Mouse (Mus musculus) ovary, postnatal 36 days (tissue): ENCODE data around the gene Eva1b.
"Not testable (repeated sequence)": the region's sequence is repeated elsewhere in the genome, so short reads cannot be mapped to it uniquely, and the experiment has no call there.

Experiments
- DNase-seq: peaks from one replicate; pipeline ENCODE4 v3.0.0; 2022; ENCODE audit warnings: low spot score, mixed read lengths

Eva1b gene

DNA sequence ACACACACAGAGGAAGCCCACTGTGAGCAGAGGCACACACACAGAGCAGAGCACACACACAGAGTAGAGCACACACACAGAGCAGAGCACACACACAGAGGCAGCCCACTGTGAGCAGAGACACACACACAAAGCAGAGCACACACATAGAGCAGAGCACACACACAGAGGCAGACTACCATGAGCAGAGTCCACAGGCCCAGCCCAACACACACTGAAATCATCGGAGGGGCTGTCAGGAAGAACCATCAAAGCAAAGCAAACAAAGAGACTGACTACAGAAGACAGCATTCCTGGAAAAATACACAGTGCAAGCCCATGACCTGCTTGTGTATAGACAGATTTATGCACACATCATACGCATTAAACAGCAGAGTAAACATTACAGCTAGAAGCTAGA, 8.3 kb downstream of the Eva1b start:
- no peak for DNase-seq

GRCm38 (mm10) chr4:126156617-126157016, 9.1 kb downstream of the Eva1b start:
- peak; percentile 9 for DNase-seq

- DNase-seq: peak; percentile 11
Observed at GRCm38 (mm10) chr4:126157562-126157961, 10.0 kb downstream of the Eva1b start.

DNA sequence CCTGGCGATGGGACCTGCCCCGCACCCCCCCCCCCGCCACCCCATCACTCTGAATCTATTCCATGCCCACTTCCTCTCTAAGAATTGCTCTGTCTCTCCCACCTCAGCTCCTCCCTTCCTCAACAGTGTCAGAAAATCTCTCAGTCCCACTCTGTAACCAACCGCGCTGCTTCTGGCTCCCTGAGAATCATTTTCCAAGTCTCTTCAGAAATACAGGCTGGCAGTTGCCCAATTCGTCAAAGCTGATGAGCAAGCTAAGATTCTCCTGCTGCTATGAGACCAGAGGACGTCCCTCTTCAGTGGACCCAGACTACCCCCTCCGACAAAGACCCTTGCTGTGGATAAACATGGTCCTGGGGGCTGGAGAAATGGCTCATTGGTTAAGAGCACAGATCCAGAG, 11.9 kb downstream of the Eva1b start:
- DNase-seq: peak; percentile 3

DNA sequence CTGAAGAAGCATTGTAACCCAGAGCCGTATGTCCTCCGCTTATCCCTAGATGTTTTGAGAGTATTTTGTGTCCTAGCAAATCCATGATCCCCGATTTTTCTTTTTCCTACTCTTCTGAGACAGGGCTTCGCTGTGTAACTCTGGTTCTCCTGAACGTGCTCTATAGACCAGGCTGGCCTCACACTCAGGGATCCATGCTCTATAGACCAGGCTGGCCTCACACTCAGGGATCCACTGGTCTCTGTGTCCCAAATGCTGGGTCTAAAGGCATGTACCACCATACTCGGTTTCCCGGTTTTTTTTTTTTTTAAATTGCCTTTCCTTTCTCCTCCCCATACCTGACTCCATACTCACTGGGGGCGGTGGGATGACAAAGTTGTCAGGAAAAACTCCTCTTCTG, 13.4 kb downstream of the Eva1b start:
- no peak for DNase-seq

GRCm38 (mm10) chr4:126161456-126161855, 13.9 kb downstream of the Eva1b start:
- DNase-seq: no peak

DNA sequence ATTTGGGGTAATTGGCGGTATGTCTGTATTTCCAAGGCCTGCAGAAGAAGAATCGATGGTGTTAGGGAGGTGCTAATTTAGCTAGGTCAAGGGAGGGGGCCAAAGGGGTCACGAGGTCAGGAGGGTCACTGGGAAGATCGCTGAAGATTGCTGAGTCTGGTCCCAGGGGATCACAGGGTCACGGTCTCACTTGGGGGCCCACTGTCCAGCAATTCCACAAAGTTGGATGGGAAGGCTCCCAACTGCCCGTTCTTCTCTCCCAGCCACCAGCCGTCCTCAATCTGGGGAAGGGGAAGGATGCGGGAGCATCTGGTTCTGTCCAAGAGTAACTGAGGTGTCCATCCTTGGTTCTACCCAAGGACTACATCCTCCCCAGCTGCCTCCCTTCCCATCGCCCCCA, 14.4 kb downstream of the Eva1b start:
- no peak for DNase-seq

DNA sequence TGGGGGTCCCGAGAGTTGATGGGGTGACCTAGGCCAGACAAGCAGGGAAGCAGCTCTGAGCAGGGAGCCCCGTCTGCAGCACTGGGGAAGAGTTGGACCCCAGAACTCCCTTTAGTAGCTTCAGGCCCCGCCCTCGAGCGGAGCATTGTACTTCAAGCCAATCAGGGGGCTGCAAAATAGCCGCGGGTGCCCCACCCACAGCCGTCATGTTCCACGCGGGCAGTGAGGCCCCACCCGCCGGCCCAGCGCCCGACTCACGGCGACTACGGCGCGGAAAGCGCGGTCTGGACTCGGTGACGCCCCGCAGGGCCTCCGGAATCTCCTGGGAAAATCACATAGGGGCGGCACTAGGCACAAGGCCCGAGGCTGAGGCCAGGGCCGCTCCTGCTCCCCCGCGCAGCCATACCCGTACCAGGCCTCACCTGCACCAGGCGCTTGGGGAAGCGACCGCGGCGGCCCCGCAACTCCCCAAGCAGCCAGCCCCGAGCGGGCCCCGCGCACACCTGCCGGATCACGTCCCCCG, 15.1 kb downstream of the Eva1b start:
- peak; percentile 90 for DNase-seq

GRCm38 (mm10) chr4:126163067-126163659, 15.6 kb downstream of the Eva1b start, which contains the start of gene Sh3d21:
TSS of gene Sh3d21 (minus strand) at chr4:126163491.
- no peak for DNase-seq

- no peak for DNase-seq
Observed at GRCm38 (mm10) chr4:126163685-126164084, 16.1 kb downstream of the Eva1b start.

GRCm38 (mm10) chr4:126165092-126165491, 17.5 kb downstream of the Eva1b start:
- not testable (repeated sequence) for DNase-seq

DNA sequence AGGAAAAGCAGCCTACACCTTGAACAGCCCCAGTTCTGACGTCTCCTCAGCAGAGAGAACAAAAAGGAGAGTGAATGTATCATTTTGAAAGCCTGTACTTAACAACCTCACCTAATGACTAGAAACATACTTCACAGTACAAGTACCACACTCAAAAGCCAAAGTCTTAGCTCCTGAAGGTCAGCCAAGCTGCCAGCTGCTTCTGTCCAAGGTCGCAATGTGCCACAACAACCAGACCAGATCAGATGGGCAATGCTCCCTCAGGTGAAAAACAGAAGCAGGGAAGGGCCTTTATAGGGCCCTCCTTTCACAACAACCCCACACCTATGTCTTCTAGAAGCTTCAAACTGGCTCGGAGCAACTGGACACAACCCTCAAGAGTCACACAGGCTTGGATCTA, 18.5 kb downstream of the Eva1b start:
- peak; percentile 33 for DNase-seq

- DNase-seq: no peak
Observed at GRCm38 (mm10) chr4:126168851-126169250, 21.3 kb downstream of the Eva1b start.

GRCm38 (mm10) chr4:126170737-126171136, 23.2 kb downstream of the Eva1b start:
- DNase-seq: not testable (repeated sequence)

DNA sequence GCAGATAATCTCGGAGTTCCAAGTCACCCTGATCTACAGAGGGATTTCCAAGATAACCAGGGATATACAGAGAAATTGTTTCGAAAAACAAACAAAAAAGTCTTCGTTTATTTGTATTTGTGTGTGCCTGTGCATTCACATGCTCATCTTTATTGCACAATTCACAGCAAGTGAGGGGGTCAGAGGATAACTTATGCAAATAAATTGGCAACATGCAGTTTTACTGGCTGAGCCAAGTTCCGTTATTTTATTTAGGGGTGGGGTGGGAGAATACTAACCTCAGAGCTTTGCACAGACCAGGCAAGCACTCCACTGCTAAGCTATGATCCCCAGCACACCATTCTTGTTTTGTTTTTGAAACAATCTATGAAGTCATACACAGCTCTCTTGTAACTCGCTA, 26.3 kb downstream of the Eva1b start:
- DNase-seq: no peak

DNA sequence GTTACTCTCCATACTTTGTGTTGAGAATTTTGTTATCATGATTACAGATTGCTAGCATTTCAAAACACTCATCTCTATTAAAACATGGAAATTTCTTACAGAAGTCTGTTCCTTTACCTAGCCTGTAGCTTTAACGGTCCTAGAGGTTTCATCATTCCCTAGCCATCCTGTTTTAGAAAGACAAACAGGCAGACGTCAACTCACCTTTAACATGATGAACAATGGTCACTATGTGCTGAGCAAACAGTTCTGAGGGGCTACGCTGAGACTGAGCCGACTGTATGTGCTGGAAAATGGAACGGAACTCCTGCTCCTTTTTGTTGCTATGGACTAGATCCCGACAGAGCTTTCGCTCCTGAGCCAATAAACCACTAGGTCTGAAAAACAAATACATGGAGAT, 28.4 kb downstream of the Eva1b start:
- not testable (repeated sequence) for DNase-seq

GRCm38 (mm10) chr4:126181170-126181957, 33.8 kb downstream of the Eva1b start:
- DNase-seq: no peak

- no peak for DNase-seq
Observed at GRCm38 (mm10) chr4:126183034-126183433, 35.5 kb downstream of the Eva1b start.

DNA sequence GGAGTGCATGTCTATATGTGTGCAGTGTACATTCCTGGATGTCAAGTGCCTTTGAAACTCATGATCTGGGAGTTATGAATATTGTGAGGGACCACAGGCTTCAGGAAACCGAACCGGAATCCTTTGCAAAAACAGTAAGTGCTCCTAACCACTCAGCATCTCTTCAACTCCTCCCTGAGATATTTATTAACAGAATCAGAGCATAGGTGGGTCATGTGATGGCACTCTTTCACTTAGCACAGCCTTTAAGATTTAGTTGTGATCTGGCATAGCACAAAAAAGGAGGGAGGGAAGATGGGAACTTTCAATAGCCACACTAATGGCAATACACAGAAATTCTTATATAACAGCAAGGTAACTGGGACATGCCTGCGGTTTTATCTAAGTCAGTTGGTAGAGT, 39.6 kb downstream of the Eva1b start:
- DNase-seq: no peak

DNA sequence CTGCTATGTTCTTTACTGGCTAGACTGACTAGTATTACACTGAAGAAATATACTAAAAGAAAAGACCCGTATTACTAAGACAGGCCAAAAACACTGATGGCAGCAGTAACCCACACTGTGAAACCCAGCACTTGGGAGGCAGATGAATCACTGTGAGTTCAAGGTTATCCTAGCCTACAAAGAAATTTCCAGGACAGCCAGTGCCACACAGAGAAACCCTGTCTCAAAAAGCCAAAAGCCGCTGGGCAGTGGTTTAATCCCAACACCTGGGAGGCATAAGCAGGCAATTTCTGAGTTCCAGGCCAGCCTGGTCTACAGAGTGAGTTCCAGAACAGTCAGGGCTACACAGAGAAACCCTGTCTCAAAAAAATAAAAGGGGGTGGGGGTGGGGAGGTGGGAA, 43.1 kb downstream of the Eva1b start:
- no peak for DNase-seq

DNA sequence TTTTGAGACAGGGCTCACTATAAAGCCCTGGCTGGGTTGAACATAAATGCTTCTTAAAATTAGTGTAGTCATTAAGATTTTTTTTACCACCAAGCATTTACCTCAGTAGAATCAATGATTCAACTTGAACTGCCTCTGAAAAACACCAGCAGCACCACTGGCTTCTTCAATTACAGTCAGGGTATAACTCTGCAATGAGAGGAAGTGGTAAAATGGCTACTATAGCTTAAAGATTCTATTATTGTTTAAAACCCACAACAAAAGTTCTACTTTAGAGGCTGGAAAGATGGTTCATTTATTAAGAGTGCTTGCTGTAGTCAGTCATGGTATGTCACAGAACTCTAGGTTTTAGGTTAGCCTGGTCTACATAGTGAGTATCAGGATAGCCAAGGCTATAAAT, 46.7 kb downstream of the Eva1b start:
- DNase-seq: no peak

- DNase-seq: no peak
Observed at GRCm38 (mm10) chr4:126194916-126195315, 47.4 kb downstream of the Eva1b start.

DNA sequence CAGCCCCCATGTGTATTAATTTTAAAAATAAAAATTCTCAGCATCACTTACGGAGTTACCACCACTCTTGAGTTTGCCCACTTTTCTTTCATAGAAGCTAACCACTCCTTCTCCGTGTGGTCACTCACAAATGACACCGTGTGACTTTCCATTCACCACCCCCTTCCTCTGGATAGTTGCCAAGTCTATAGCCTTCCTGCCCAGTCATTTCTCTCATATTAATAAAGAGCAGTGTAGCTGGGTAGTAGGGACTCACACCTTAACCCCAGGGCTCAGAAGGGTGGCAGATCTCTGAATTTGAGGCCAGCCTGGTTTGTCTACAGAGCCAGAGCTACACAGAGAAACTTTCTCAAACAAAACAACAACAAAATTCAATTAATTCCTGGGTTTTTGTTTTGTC, 49.9 kb downstream of the Eva1b start:
- no peak for DNase-seq
